In genomic region chr15:36937757-36938498, GRCm38 (mm10) we compare ENCODE assay signal across 8 mouse cellular contexts.
DNase-seq lines count a peak whose midpoint lies in the region; ATAC-seq lines count a peak whose summit lies in the region.

No protein-coding gene starts in this region.

- peak; percentile 48 for DNase-seq in gastrocnemius, postnatal 10 days
- no peak for DNase-seq in gastrocnemius, postnatal 4 days (ENCODE audit: low spot score in 2 of 2)
- peak; percentile 56 for DNase-seq in CD4-positive, CD25-positive, alpha-beta regulatory T cell, adult 2 months (ENCODE audit: low read depth, low spot score)
- DNase-seq in embryonic facial prominence, embryonic 10.5 days (ENCODE audit: low spot score), result peak; percentile 54
- DNase-seq in mesoderm, embryonic 11.5 days (ENCODE audit: low read depth, low spot score), result peak; percentile 30
- peak; percentile 27 for DNase-seq in testis, postnatal 14 days (ENCODE audit: low spot score)
- no peak for DNase-seq in cerebellum, adult 11 months

- H3K27me3 ChIP-seq in embryonic facial prominence, embryonic 10.5 days (replicated peaks; ENCODE audit: low read depth, poor library complexity, severe bottlenecking), result no peaks in the 10 kb centered on the region; the same call in 1 of the 2 replicates
- no peaks in the 10 kb centered on the region for H3K27me3 ChIP-seq in intestine, embryonic 15.5 days (replicated peaks)

- H3K4me3 ChIP-seq in embryonic facial prominence, embryonic 10.5 days, result peak overlapping the region; percentile 61
- peak overlapping the region; percentile 54 for H3K4me3 ChIP-seq in intestine, embryonic 15.5 days (replicated peaks)

- no peak for ATAC-seq in intestine, embryonic 15.5 days

- H3K9ac ChIP-seq in intestine, embryonic 15.5 days, result peak overlapping the region; percentile 73

- H3K27ac ChIP-seq in embryonic facial prominence, embryonic 10.5 days (replicated peaks), result peak overlapping the region; percentile 89
- peak overlapping the region; percentile 87 for H3K27ac ChIP-seq in intestine, embryonic 15.5 days

- peak overlapping the region; percentile 88 for H3K4me2 ChIP-seq in intestine, embryonic 15.5 days (replicated peaks)

- H3K9me3 ChIP-seq in embryonic facial prominence, embryonic 10.5 days, result no peaks in the 10 kb centered on the region
- no peaks in the 10 kb centered on the region for H3K9me3 ChIP-seq in intestine, embryonic 15.5 days

- 15% methylated on average over 13 of the region's 13 CpGs for WGBS in embryonic facial prominence, embryonic 10.5 days
- WGBS in intestine, embryonic 15.5 days, result 26% methylated on average over 13 of the region's 13 CpGs

- peaks cover 37% of the 10 kb centered on the region for H3K4me1 ChIP-seq in embryonic facial prominence, embryonic 10.5 days
- peaks cover 16% of the 10 kb centered on the region for H3K4me1 ChIP-seq in intestine, embryonic 15.5 days (replicated peaks)

- H3K36me3 ChIP-seq in embryonic facial prominence, embryonic 10.5 days (replicated peaks), result no peaks in the 10 kb centered on the region
- no peaks in the 10 kb centered on the region for H3K36me3 ChIP-seq in intestine, embryonic 15.5 days

Comparison
In these comparisons a context has a peak if more than half of its experiments do, and no peak if none do; other contexts are left out.
1. DNase-seq: peak in gastrocnemius, postnatal 10 days (single experiment), CD4-positive, CD25-positive, alpha-beta regulatory T cell, adult 2 months (single experiment), embryonic facial prominence, embryonic 10.5 days (single experiment), mesoderm, embryonic 11.5 days (single experiment) and testis, postnatal 14 days (single experiment); none in gastrocnemius, postnatal 4 days (0 of 2) and cerebellum, adult 11 months (single experiment).